15 mouse cellular contexts compared by ENCODE assay signal in the genomic region with DNA sequence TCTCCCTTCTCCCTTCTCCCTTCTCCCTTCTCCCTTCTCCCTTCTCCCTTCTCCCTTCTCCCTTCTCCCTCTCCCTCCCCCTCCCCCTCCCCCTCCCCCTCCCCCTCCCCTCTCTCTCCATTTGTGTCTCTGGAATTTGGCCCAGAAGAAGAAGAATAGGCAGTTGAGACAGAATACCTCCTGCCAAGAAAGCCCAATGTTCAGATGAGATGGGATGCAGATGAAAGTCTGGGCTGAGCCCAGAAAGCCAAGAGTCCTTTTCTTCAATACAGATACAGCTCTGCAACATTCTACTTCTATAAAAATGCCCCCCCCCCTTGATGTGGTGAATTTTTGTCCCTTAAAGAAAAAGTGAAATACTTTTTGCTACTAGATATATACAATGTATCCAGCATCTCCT.
"Had no signal": no experiment of that assay in that cellular context is flagged by ENCODE, and none has a peak within 500 bp of the region (broad histone marks: within the 10 kb centered on the region; RNA-seq: fewer than 3 reads in every experiment).

No protein-coding gene starts in this region.

- H3K27ac ChIP-seq: macrophage; midbrain, embryonic 13.5 days; midbrain, embryonic 15.5 days; neural tube, embryonic 12.5 days; stomach, embryonic 15.5 days; stomach, postnatal 0 days had no signal

- H3K4me1 ChIP-seq: megakaryocyte, embryonic 14.5 days; midbrain, embryonic 15.5 days; stomach, embryonic 15.5 days had no signal

- H3K4me2 ChIP-seq: midbrain, embryonic 11.5 days; midbrain, embryonic 13.5 days; midbrain, embryonic 15.5 days; neural tube, embryonic 12.5 days; stomach, embryonic 15.5 days had no signal

- H3K4me3 ChIP-seq: megakaryocyte, embryonic 14.5 days; midbrain, embryonic 13.5 days; midbrain, embryonic 15.5 days; neural tube, embryonic 12.5 days; stomach, embryonic 15.5 days had no signal

- H3K9ac ChIP-seq: liver, postnatal 0 days; midbrain, embryonic 13.5 days; midbrain, embryonic 15.5 days; neural tube, embryonic 12.5 days; stomach, embryonic 15.5 days had no signal

- H3K27me3 ChIP-seq: megakaryocyte, embryonic 14.5 days; midbrain, embryonic 13.5 days; midbrain, embryonic 15.5 days; neural tube, embryonic 12.5 days; stomach, embryonic 15.5 days had no signal

- ATAC-seq: liver, postnatal 0 days; midbrain, embryonic 13.5 days; midbrain, embryonic 15.5 days had no signal

- H3K9me3 ChIP-seq: midbrain, embryonic 13.5 days; midbrain, embryonic 15.5 days; neural tube, embryonic 12.5 days; stomach, embryonic 15.5 days had no signal

- H3K36me3 ChIP-seq: midbrain, embryonic 13.5 days; midbrain, embryonic 15.5 days; neural tube, embryonic 12.5 days; stomach, embryonic 15.5 days had no signal

- DNase-seq: liver, postnatal 0 days; lung, adult 2 months; lung, postnatal 10 days; right cerebral cortex, postnatal 14 days; thymus, adult 2 months; thymus, postnatal 25 days; thymus, postnatal 4 days had no signal
